Mouse (Mus musculus) forebrain, embryonic 15.5 days (tissue): ENCODE results near the gene Heatr5a. TPM values are rescaled to one million over a fixed set of nuclear protein-coding genes. Genes with fewer than 3 reads are reported as not detected.
A peak's percentile ranks its signal among the peaks of the same experiment; 100 is the strongest.

Experiments used
- ATAC-seq: fragments of 200-750 bp; cut with Nextera tagmentation; replicated peaks from 2 replicates; pipeline ENCODE4 v1.8.0; 2017; ENCODE audit warnings: mild to moderate bottlenecking, moderate TSS enrichment, moderate library complexity
- H3K27ac ChIP-seq: fragments of 300-500 bp; sonication (generic); replicated peaks from 2 replicates; pipeline ENCODE4 v1.5.1; 2015; ENCODE audit warnings: mild to moderate bottlenecking, inconsistent platforms
- H3K27me3 ChIP-seq: fragments of 300-500 bp; sonication (generic); 2 replicates; pipeline ENCODE4 v1.6.1; 2015; ENCODE audit warnings: inconsistent platforms
- H3K36me3 ChIP-seq: fragments of 300-500 bp; sonication (generic); 2 replicates; pipeline ENCODE4 v1.6.1; 2015; ENCODE audit warnings: mild to moderate bottlenecking, inconsistent platforms
- H3K4me1 ChIP-seq: fragments of 300-500 bp; sonication (generic); 2 replicates; pipeline ENCODE4 v1.6.1; 2015; ENCODE audit warnings: inconsistent platforms
- H3K4me2 ChIP-seq: fragments of 300-500 bp; sonication (generic); replicated peaks from 2 replicates; pipeline ENCODE4 v1.6.1; 2015; ENCODE audit warnings: mild to moderate bottlenecking, inconsistent platforms
- H3K4me3 ChIP-seq: fragments of 300-500 bp; sonication (generic); 2 replicates; pipeline ENCODE4 v1.5.1; 2015; ENCODE audit warnings: mild to moderate bottlenecking, inconsistent platforms
- H3K9ac ChIP-seq: fragments of 300-500 bp; sonication (generic); replicated peaks from 2 replicates; pipeline ENCODE4 v1.6.1; 2015; ENCODE audit warnings: mild to moderate bottlenecking, inconsistent platforms
- H3K9me3 ChIP-seq: fragments of 300-500 bp; sonication (generic); 2 replicates; pipeline ENCODE4 v1.6.1; 2016; ENCODE audit warnings: inconsistent platforms
- WGBS: fragments of 180-500 bp; shearing (Covaris S2); methylation state at CpG from one replicate; pipeline ENCODE4 v1.1.7; 2015; ENCODE audit warnings: mixed read lengths; 5-methylcytosine and 5-hydroxymethylcytosine counted together
- polyA plus RNA-seq: library from polyadenylated mRNA; unstranded; fragments of >200 nt; fragmentation: Nextera tagmentation; extraction: Ambion mirVana; gene quantifications from 2 replicates; pipeline ENCODE4 v1.2.1, GENCODE M21; 2015

The Heatr5a gene
- polyA plus RNA-seq, 1 experiment from 2014 or later: 5.4 TPM

DNA sequence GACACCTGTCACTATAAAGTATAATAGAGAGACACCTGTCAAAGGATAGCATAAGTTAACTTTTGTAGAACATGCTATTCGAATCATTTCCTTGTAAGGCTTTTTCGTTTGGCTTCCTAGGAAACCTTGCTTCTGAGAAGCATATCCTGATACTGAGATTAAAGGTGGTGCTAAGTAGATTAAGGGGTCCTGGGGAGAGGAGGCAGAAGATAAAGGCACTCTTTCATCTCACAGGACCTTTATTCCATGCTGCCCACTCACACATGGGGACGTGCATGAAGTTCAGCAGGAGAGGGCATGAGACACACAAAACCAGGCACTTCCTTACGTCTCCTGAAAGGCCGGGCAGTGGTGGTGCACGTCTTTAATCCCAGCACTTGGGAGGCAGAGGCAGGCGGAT is 115.7 kb downstream of the Heatr5a start:
- H3K9ac ChIP-seq: no peak overlapping the region
- no peaks in the 10 kb centered on the region for H3K9me3 ChIP-seq
- H3K4me2 ChIP-seq: no peak overlapping the region
- H3K4me1 ChIP-seq: no peaks in the 10 kb centered on the region
- 71% methylated on average over 7 of the region's 7 CpGs for WGBS
- no peak overlapping the region for H3K27ac ChIP-seq
- no peak for ATAC-seq
- no peaks in the 10 kb centered on the region for H3K36me3 ChIP-seq
- H3K27me3 ChIP-seq: no peaks in the 10 kb centered on the region
- no peak overlapping the region for H3K4me3 ChIP-seq

DNA sequence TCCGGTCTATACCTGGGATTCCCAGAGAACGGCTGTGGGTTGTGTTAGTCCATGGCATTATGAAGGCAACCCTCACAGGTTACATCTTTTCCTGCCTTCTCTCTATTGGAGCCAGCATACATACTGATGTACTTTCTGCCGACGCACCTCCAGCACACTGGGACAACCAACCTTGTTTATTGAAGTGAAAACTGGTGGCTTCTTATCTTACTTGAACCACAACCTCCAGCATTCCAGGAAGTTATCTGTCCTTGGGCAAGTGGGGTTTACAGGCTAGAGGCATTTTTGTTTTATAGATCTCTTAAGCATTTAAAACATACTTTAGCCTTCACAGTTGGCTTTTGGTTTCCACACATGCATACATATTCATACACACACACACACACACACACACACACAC is 119.5 kb downstream of the Heatr5a start:
- Histone ChIP-seq H3K27me3 (no peaks in the 10 kb centered on the region), H3K36me3 (no peaks in the 10 kb centered on the region), H3K4me3 (no peak overlapping the region), H3K9me3 (no peaks in the 10 kb centered on the region), H3K4me2 (no peak overlapping the region), H3K9ac (no peak overlapping the region), H3K27ac (no peak overlapping the region), H3K4me1 (no peaks in the 10 kb centered on the region)
- no peak for ATAC-seq
- 88% methylated on average over 4 of the region's 4 CpGs for WGBS

DNA sequence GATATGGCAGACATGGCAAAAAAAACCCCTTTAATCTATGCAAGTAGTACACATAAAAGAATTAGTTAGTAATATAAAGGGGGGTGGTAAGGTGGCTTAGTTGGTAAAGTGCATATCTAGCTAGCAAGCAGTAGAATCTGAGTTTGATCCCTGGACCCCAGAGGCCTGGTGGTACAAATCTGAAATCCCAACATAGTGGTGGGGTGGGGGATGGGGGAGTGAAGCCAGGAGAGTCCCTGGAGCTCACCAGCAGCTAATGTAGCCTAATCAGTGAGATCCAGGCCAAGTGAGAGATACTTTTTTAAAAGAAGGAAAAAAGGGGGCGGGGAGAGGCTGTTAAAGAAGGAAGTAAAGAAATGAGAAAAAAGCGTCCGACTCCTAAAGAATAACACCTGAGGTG is 120.0 kb downstream of the Heatr5a start:
- Histone ChIP-seq H3K9me3 (no peaks in the 10 kb centered on the region), H3K4me3 (no peak overlapping the region), H3K4me2 (no peak overlapping the region), H3K27me3 (no peaks in the 10 kb centered on the region), H3K27ac (no peak overlapping the region), H3K4me1 (no peaks in the 10 kb centered on the region), H3K9ac (no peak overlapping the region), H3K36me3 (no peaks in the 10 kb centered on the region)
- ATAC-seq: no peak
- 81% methylated on average over 3 of the region's 3 CpGs for WGBS

DNA sequence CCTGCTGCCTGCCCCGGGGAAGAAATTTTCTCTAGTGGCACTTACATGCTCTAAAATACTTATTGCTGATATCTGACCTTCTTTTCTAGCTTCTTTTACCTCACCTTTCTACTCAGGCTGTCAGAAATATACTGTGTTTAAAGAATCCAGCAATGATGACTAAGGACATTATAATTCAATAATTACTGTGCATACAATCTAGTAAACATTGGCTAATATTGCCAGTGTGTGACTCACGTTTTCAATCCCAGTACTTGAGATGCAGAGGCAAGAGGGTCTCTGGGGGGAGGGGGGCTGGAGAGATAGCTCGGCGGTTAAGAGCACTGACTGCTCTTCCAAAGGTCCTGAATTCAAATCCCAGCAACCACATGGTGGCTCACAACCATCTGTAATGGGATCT is 120.8 kb downstream of the Heatr5a start:
- no peaks in the 10 kb centered on the region for H3K27me3 ChIP-seq
- no peaks in the 10 kb centered on the region for H3K4me1 ChIP-seq
- H3K4me2 ChIP-seq: no peak overlapping the region
- ATAC-seq: no peak
- H3K9ac ChIP-seq: no peak overlapping the region
- H3K9me3 ChIP-seq: no peaks in the 10 kb centered on the region
- no peak overlapping the region for H3K4me3 ChIP-seq
- whole genome bisulfite sequencing: 90% methylated on average over 4 of the region's 4 CpGs
- no peaks in the 10 kb centered on the region for H3K36me3 ChIP-seq
- H3K27ac ChIP-seq: no peak overlapping the region

DNA sequence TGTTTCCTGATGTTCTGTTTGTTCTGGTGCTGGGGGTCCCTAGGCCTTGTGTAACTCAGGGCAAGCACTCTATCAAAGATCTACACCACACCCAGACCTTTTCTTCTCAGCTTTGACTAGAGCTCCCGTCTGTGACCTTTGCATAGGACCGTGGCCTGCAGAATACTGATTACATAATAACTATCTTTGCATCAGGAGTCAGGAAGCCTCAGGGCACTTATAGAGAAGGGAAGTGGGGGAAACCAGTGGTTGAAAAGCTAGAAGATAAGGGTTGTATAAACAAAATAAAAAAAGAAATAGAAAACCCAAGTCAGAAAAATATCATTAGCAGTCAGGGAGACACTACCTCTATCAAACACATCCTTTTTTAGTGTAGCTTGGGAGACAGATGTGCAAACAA is 121.2 kb downstream of the Heatr5a start:
- H3K4me2 ChIP-seq: no peak overlapping the region
- no peaks in the 10 kb centered on the region for H3K27me3 ChIP-seq
- H3K27ac ChIP-seq: no peak overlapping the region
- no peaks in the 10 kb centered on the region for H3K9me3 ChIP-seq
- no peaks in the 10 kb centered on the region for H3K36me3 ChIP-seq
- H3K4me3 ChIP-seq: no peak overlapping the region
- H3K9ac ChIP-seq: no peak overlapping the region
- ATAC-seq: no peak
- H3K4me1 ChIP-seq: no peaks in the 10 kb centered on the region
- 97% methylated on average over 2 of the region's 2 CpGs for WGBS

DNA sequence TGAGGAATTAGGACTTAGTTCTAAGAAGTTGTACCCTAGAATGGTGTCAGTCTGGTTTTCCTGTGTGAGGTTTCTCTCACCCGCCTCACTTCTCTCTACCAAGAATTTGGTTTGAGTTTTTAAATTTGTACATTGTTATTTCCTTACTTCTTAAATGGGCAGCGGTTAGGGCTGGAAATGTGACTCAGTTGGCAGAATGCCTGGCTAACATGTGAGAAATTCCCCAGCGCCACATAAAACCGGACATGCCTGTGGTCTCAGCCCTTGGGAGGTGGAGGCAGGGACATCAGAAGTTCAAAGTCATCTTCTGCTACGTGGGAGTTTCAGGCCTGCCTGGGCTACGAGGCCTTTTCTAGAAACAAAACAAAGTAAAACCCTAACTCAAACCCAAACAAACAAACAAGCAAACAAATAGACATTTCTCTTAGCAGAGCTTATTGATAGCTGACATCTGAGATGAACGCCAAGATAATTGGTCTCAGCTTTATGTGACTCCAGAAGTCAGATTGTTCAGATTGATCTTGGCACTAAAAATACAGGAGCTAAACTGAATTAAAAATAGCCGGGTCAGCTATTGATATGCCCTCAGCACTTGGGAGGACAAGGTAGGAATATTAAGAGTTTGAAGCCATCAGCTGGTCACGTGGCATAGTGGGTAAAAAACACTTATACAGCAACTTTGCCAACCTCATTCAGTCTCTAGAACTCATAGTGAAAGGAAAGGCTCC is 123.0 kb downstream of the Heatr5a start:
- 91% methylated on average over 9 of the region's 9 CpGs for WGBS
- Histone ChIP-seq H3K4me3 (no peak overlapping the region), H3K4me2 (no peak overlapping the region), H3K27me3 (no peaks in the 10 kb centered on the region), H3K36me3 (no peaks in the 10 kb centered on the region), H3K9me3 (no peaks in the 10 kb centered on the region), H3K9ac (no peak overlapping the region), H3K27ac (no peak overlapping the region), H3K4me1 (peaks cover 9% of the 10 kb centered on the region)
- ATAC-seq: no peak

DNA sequence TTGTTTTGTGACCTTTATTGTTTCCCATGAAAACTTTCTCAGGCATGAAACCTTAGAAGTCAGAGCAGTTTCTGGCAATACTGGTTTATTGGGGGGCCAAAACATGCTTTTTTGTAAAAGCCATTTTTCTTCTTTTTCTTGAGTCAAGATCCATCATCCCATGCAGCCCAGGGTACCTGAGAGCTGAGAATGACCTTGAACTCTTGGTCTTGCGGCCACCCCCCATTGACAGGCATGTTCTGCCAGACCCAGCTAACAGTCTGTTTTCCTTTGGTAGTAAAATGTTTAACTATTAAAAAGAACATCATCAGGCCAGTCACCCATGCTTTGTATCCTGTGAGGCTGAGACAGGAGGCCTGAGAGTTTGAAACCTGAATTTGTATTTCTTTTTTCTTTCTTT is 125.9 kb downstream of the Heatr5a start:
- ATAC-seq: peak; percentile 19; the same call in 1 of the 2 replicates
- H3K4me1 ChIP-seq: peaks cover 9% of the 10 kb centered on the region
- no peak overlapping the region for H3K9ac ChIP-seq
- H3K4me3 ChIP-seq: peak overlapping the region; percentile 47
- 20% methylated on average over 1 of the region's 1 CpGs for WGBS
- peak overlapping the region; percentile 62 for H3K4me2 ChIP-seq
- H3K27me3 ChIP-seq: no peaks in the 10 kb centered on the region
- H3K27ac ChIP-seq: no peak overlapping the region
- H3K9me3 ChIP-seq: no peaks in the 10 kb centered on the region
- no peaks in the 10 kb centered on the region for H3K36me3 ChIP-seq

DNA sequence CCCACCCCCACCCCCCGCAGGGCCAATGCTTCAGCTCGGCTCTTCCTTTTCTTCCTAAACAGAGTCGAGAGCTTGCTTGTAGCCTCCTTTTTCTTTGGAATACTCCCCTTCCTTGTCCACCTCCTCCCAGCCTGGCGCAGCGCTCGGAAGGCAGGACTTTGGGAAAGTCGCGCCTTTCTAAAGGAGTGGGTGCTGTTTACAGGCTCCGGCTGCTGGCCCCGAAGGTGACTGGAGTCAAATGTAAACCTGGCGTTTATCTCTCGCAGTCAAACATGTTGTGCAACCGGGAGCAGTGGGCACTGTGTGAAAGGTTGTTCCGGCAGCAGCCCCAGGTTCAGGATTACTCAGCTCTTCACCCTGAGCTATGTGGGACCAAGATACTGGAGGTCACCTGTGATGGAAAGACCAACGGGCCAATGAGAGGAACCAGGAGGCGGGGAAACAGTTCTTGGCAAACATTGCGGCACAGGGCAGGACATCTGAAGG is 126.3 kb downstream of the Heatr5a start:
- H3K4me1 ChIP-seq: peaks cover 9% of the 10 kb centered on the region
- peak overlapping the region; percentile 54 for H3K27ac ChIP-seq
- no peaks in the 10 kb centered on the region for H3K27me3 ChIP-seq
- no peaks in the 10 kb centered on the region for H3K9me3 ChIP-seq
- H3K36me3 ChIP-seq: no peaks in the 10 kb centered on the region
- H3K4me2 ChIP-seq: peak overlapping the region; percentile 62
- peak; percentile 97 for ATAC-seq
- peak overlapping the region; percentile 47 for H3K4me3 ChIP-seq
- under 1% methylated on average over 17 of the region's 17 CpGs for WGBS
- peak overlapping the region; percentile 50 for H3K9ac ChIP-seq

DNA sequence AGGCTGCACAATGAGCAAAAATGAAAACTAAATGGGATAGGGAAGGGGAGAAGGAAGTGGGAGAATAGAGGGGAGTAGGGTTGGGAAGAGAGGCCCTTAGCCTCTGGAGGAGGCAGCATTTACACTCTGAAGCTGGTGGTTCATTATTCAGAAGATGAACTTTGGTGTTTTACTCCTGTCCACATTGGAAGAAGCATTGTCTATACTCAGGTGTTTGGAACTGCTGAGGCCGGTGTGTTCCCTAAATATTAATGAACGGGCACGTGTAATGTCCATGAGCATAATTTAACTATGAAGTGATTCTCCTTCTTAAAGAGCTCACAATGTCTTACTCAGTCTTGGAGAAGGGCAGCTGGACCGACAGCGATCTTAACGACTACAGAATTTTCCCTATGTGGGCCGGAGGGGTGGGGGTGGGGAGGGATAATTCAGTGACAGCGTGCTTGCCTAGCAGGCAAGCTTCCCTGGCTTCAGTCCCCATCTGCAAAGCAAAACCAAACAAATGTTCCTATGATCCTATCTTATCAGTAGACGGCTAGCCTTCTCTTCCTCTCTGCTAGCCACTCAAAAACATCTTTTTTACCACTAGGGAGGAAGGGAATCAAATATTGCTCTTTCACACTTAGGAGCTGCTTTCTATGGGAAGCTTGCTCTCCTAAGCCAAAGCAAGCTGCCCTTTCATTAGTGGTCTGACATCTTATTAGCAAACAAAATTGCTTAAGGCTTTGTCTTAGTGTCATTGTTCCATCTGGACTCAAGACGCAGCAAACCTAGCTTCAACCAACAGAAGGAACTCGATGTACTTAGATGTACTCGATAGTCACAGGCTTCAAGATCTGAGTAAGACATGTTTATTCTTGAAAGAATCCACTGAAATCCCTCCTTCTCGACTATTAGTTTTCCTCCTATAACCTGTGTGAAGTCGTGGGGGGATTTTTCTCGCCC is 127.3 kb downstream of the Heatr5a start:
- H3K4me3 ChIP-seq: peak overlapping the region; percentile 47
- 0 out of 2 replicates have a peak, but pooled peaks have one; percentile 5 for ATAC-seq

DNA sequence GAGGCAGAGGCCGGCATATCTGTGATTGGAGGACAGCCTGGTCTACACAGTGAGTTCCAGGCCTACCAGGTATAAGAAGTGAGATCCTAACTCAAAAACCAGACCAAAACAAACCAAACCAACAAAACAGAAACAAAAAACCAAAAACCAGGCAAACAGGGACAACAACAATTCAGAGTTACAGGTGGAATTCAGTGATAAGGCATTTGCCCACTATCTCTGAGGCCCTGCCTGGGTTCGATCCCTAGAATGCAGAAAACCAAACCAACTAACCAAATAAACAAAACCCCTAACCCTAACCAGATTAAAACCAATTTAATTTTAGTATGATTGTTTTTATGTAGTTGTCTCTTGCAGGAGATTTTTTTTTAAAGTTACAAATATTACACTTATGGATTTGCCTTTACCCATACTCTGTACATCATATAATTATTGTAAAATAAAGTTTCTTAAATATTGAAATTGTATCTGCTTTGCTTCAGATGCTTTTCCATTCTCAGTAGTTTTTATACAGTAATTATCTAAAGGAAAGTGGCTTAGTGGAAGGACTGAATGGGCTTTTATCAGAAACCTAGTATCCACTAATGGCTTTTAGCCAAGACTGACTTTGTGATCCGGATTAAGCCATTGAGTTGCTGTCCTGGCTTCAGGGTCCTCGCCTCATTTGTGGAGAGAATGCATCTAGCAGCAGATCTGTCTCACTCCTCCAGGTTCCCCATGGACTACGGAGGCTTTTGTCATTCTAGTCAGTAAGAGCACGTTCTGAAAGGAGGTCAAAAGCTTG is 128.8 kb downstream of the Heatr5a start:
- H3K36me3 ChIP-seq: no peaks in the 10 kb centered on the region
- whole genome bisulfite sequencing: 35% methylated on average over 6 of the region's 6 CpGs

More for the DNA sequence above, 127.3 kb downstream of the Heatr5a start:
- no peaks in the 10 kb centered on the region for H3K36me3 ChIP-seq
- H3K4me1 ChIP-seq: peaks cover 9% of the 10 kb centered on the region
- no peaks in the 10 kb centered on the region for H3K27me3 ChIP-seq
- H3K9ac ChIP-seq: peak overlapping the region; percentile 50
- peak overlapping the region; percentile 62 for H3K4me2 ChIP-seq
- no peaks in the 10 kb centered on the region for H3K9me3 ChIP-seq
- H3K27ac ChIP-seq: peak overlapping the region; percentile 54; the same call in 1 of the 2 replicates
- WGBS: 30% methylated on average over 15 of the region's 15 CpGs

DNA sequence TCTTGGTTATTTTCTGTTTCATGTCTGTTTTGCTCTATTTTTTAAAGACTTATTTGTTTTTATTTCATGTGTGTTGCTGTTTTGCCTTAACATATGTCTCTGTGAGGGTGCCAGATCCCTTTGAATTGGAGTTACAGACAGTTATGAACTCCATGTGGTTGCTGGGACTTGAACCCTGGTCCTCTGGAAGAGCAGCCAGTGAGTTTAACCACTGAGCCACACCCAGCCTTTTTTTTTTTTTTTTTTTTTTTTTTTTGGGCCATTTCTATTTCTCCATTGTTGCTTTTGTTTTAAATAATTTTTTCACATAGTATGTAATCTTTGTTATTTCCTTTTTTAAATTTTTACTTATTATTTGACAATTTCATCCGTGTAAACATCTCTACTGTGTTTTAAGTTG is 131.3 kb downstream of the Heatr5a start:
- Histone ChIP-seq H3K9ac (no peak overlapping the region), H3K4me1 (peaks cover 9% of the 10 kb centered on the region), H3K4me2 (no peak overlapping the region), H3K27me3 (no peaks in the 10 kb centered on the region), H3K4me3 (no peak overlapping the region), H3K27ac (no peak overlapping the region), H3K36me3 (no peaks in the 10 kb centered on the region), H3K9me3 (no peaks in the 10 kb centered on the region)
- WGBS: 94% methylated on average over 1 of the region's 1 CpGs
- ATAC-seq: no peak

More for the DNA sequence above, 128.8 kb downstream of the Heatr5a start:
- H3K4me3 ChIP-seq: no peak overlapping the region
- no peak overlapping the region for H3K4me2 ChIP-seq
- no peaks in the 10 kb centered on the region for H3K9me3 ChIP-seq
- no peak for ATAC-seq
- H3K27me3 ChIP-seq: no peaks in the 10 kb centered on the region
- H3K4me1 ChIP-seq: peaks cover 9% of the 10 kb centered on the region
- H3K9ac ChIP-seq: no peak overlapping the region
- H3K27ac ChIP-seq: no peak overlapping the region
